Mouse (Mus musculus): ENCODE measurements around the gene Ipo8. TPM values are rescaled to one million over a fixed set of nuclear protein-coding genes. Genes with fewer than 3 reads are reported as not detected.

The Ipo8 gene
- polyA plus RNA-seq, 1 experiment, result 12.0 TPM

GRCm38 (mm10) chr6:148768419-148768818 is 62.8 kb downstream of the Ipo8 start:
- no peaks in the 10 kb centered on the region for H3K27me3 ChIP-seq (ENCODE audit: control insufficient read depth, insufficient read depth, low read length)
- H3K4me1 ChIP-seq (replicated peaks; ENCODE audit: control insufficient read depth, insufficient read depth, low read length), result no peaks in the 10 kb centered on the region
- H3K4me3 ChIP-seq (ENCODE audit: control insufficient read depth, insufficient read depth, low read length), result no peak overlapping the region
- DNase-seq, result no peak
- TF ChIP-seq POLR2A (IDR thresholded peaks at IDR 0.05; ENCODE audit: control insufficient read depth, extremely low read depth, insufficient read depth, low read length, poor library complexity) (no peak), CTCF (IDR thresholded peaks at IDR 0.05; ENCODE audit: borderline replicate concordance, control insufficient read depth, extremely low read depth, insufficient read depth, low read length, poor library complexity) (no peak)
- no peak overlapping the region for H3K27ac ChIP-seq (ENCODE audit: control insufficient read depth, insufficient read depth, low read length)
- 96% methylated on average over 12 of the region's 12 CpGs for WGBS
- H3K36me3 ChIP-seq (ENCODE audit: control insufficient read depth, insufficient read depth, low read length), result no peaks in the 10 kb centered on the region; the same call in none of the 2 replicates

- DNase-seq, result no peak
- Histone ChIP-seq H3K4me3 (ENCODE audit: control insufficient read depth, insufficient read depth, low read length) (no peak overlapping the region), H3K36me3 (ENCODE audit: control insufficient read depth, insufficient read depth, low read length) (no peaks in the 10 kb centered on the region; the same call in none of the 2 replicates), H3K4me1 (replicated peaks; ENCODE audit: control insufficient read depth, insufficient read depth, low read length) (no peaks in the 10 kb centered on the region), H3K27ac (ENCODE audit: control insufficient read depth, insufficient read depth, low read length) (no peak overlapping the region), H3K27me3 (ENCODE audit: control insufficient read depth, insufficient read depth, low read length) (no peaks in the 10 kb centered on the region)
- TF ChIP-seq POLR2A (IDR thresholded peaks at IDR 0.05; ENCODE audit: control insufficient read depth, extremely low read depth, insufficient read depth, low read length, poor library complexity) (no peak), CTCF (IDR thresholded peaks at IDR 0.05; ENCODE audit: borderline replicate concordance, control insufficient read depth, extremely low read depth, insufficient read depth, low read length, poor library complexity) (no peak)
Observed at GRCm38 (mm10) chr6:148767228-148767627, 64.0 kb downstream of the Ipo8 start.

GRCm38 (mm10) chr6:148761967-148762712 is 69.1 kb downstream of the Ipo8 start:
- 68% methylated on average over 3 of the region's 3 CpGs for WGBS
- no peak for DNase-seq
- Histone ChIP-seq H3K27me3 (ENCODE audit: control insufficient read depth, insufficient read depth, low read length) (no peaks in the 10 kb centered on the region), H3K27ac (ENCODE audit: control insufficient read depth, insufficient read depth, low read length) (no peak overlapping the region), H3K4me1 (replicated peaks; ENCODE audit: control insufficient read depth, insufficient read depth, low read length) (no peaks in the 10 kb centered on the region), H3K4me3 (ENCODE audit: control insufficient read depth, insufficient read depth, low read length) (no peak overlapping the region), H3K36me3 (ENCODE audit: control insufficient read depth, insufficient read depth, low read length) (no peaks in the 10 kb centered on the region)
- TF ChIP-seq CTCF (IDR thresholded peaks at IDR 0.05; ENCODE audit: borderline replicate concordance, control insufficient read depth, extremely low read depth, insufficient read depth, low read length, poor library complexity) (no peak), POLR2A (IDR thresholded peaks at IDR 0.05; ENCODE audit: control insufficient read depth, extremely low read depth, insufficient read depth, low read length, poor library complexity) (no peak)

GRCm38 (mm10) chr6:148761475-148761874 is 69.8 kb downstream of the Ipo8 start:
- no peak for TF ChIP-seq CTCF (IDR thresholded peaks at IDR 0.05; ENCODE audit: borderline replicate concordance, control insufficient read depth, extremely low read depth, insufficient read depth, low read length, poor library complexity)
- no peak for TF ChIP-seq POLR2A (IDR thresholded peaks at IDR 0.05; ENCODE audit: control insufficient read depth, extremely low read depth, insufficient read depth, low read length, poor library complexity)
- no peak for DNase-seq
- no peaks in the 10 kb centered on the region for H3K36me3 ChIP-seq (ENCODE audit: control insufficient read depth, insufficient read depth, low read length)
- WGBS, result 46% methylated on average over 4 of the region's 4 CpGs
- no peaks in the 10 kb centered on the region for H3K4me1 ChIP-seq (replicated peaks; ENCODE audit: control insufficient read depth, insufficient read depth, low read length)
- no peak overlapping the region for H3K4me3 ChIP-seq (ENCODE audit: control insufficient read depth, insufficient read depth, low read length)
- no peaks in the 10 kb centered on the region for H3K27me3 ChIP-seq (ENCODE audit: control insufficient read depth, insufficient read depth, low read length)
- no peak overlapping the region for H3K27ac ChIP-seq (ENCODE audit: control insufficient read depth, insufficient read depth, low read length)

- WGBS, result 100% methylated on average over 1 of the region's 1 CpGs
Observed at GRCm38 (mm10) chr6:148756535-148756934, 74.7 kb downstream of the Ipo8 start.

GRCm38 (mm10) chr6:148751400-148751799 is 79.9 kb downstream of the Ipo8 start:
- Histone ChIP-seq H3K4me1 (replicated peaks; ENCODE audit: control insufficient read depth, insufficient read depth, low read length) (no peaks in the 10 kb centered on the region), H3K36me3 (ENCODE audit: control insufficient read depth, insufficient read depth, low read length) (no peaks in the 10 kb centered on the region), H3K4me3 (ENCODE audit: control insufficient read depth, insufficient read depth, low read length) (no peak overlapping the region), H3K27ac (ENCODE audit: control insufficient read depth, insufficient read depth, low read length) (no peak overlapping the region), H3K27me3 (ENCODE audit: control insufficient read depth, insufficient read depth, low read length) (no peaks in the 10 kb centered on the region)
- DNase-seq, result no peak
- 96% methylated on average over 2 of the region's 2 CpGs for WGBS
- TF ChIP-seq POLR2A (IDR thresholded peaks at IDR 0.05; ENCODE audit: control insufficient read depth, extremely low read depth, insufficient read depth, low read length, poor library complexity) (no peak), CTCF (IDR thresholded peaks at IDR 0.05; ENCODE audit: borderline replicate concordance, control insufficient read depth, extremely low read depth, insufficient read depth, low read length, poor library complexity) (no peak)

More at GRCm38 (mm10) chr6:148756535-148756934, 74.7 kb downstream of the Ipo8 start:
- Histone ChIP-seq H3K27me3 (ENCODE audit: control insufficient read depth, insufficient read depth, low read length) (no peaks in the 10 kb centered on the region), H3K36me3 (ENCODE audit: control insufficient read depth, insufficient read depth, low read length) (no peaks in the 10 kb centered on the region), H3K4me3 (ENCODE audit: control insufficient read depth, insufficient read depth, low read length) (no peak overlapping the region), H3K4me1 (replicated peaks; ENCODE audit: control insufficient read depth, insufficient read depth, low read length) (no peaks in the 10 kb centered on the region), H3K27ac (ENCODE audit: control insufficient read depth, insufficient read depth, low read length) (no peak overlapping the region)
- no peak for TF ChIP-seq CTCF (IDR thresholded peaks at IDR 0.05; ENCODE audit: borderline replicate concordance, control insufficient read depth, extremely low read depth, insufficient read depth, low read length, poor library complexity)
- DNase-seq, result no peak

GRCm38 (mm10) chr6:148750183-148750582 is 81.1 kb downstream of the Ipo8 start:
- 93% methylated on average over 3 of the region's 3 CpGs for WGBS
- no peaks in the 10 kb centered on the region for H3K36me3 ChIP-seq (ENCODE audit: control insufficient read depth, insufficient read depth, low read length)
- no peak overlapping the region for H3K4me3 ChIP-seq (ENCODE audit: control insufficient read depth, insufficient read depth, low read length)
- H3K27ac ChIP-seq (ENCODE audit: control insufficient read depth, insufficient read depth, low read length), result no peak overlapping the region
- TF ChIP-seq POLR2A (IDR thresholded peaks at IDR 0.05; ENCODE audit: control insufficient read depth, extremely low read depth, insufficient read depth, low read length, poor library complexity) (no peak), CTCF (IDR thresholded peaks at IDR 0.05; ENCODE audit: borderline replicate concordance, control insufficient read depth, extremely low read depth, insufficient read depth, low read length, poor library complexity) (no peak)
- no peaks in the 10 kb centered on the region for H3K4me1 ChIP-seq (replicated peaks; ENCODE audit: control insufficient read depth, insufficient read depth, low read length)
- no peaks in the 10 kb centered on the region for H3K27me3 ChIP-seq (ENCODE audit: control insufficient read depth, insufficient read depth, low read length)
- DNase-seq, result no peak

Measured in thymus, adult 2 months (tissue).